Mouse (Mus musculus) MEL (cell line): Measurements from ENCODE around the gene Chd5. TPM values are rescaled to one million over a fixed set of nuclear protein-coding genes. Genes with fewer than 3 reads are reported as not detected.

Source experiments
- DNase-seq: peaks from one replicate; pipeline ENCODE4 v3.0.0; 2011; ENCODE audit warnings: low read depth, low spot score
- H3K27ac ChIP-seq: 2 replicates; pipeline ENCODE4 v1.5.1; 2012; ENCODE audit warnings: low read depth, mild to moderate bottlenecking, control low read depth, low read length, moderate library complexity; ENCODE audit not compliant: control insufficient read depth
- H3K27me3 ChIP-seq, 2 experiments: fragments of 150-350 bp in 1 of 2; sonication (generic) in 1 of 2; 2 replicates each; pipeline ENCODE4 v1.6.1; 2012; ENCODE audit warnings: low read length in 2 of 2, mild to moderate bottlenecking in 2 of 2, improper control_type of control experiment in 1 of 2, moderate library complexity in 1 of 2; ENCODE audit not compliant: insufficient read depth in 2 of 2, control insufficient read depth in 1 of 2
- H3K36me3 ChIP-seq, 2 experiments: 2 replicates each; pipeline ENCODE4 v1.6.1; 2012 to 2014; ENCODE audit warnings: low read length in 2 of 2, improper control_type of control experiment in 1 of 2, inconsistent platforms in 1 of 2, mild to moderate bottlenecking in 1 of 2; ENCODE audit not compliant: insufficient read depth in 2 of 2, control insufficient read depth in 1 of 2
- H3K4me1 ChIP-seq, 2 experiments: fragments of 150-350 bp in 1 of 2; sonication (generic) in 1 of 2; 2 replicates each; pipeline ENCODE4 v1.6.1; 2012; ENCODE audit warnings: low read length in 2 of 2, improper control_type of control experiment in 1 of 2, mild to moderate bottlenecking in 1 of 2; ENCODE audit not compliant: insufficient read depth in 2 of 2, control insufficient read depth in 1 of 2
- H3K4me3 ChIP-seq, 2 experiments: fragments of 150-350 bp in 1 of 2; sonication (generic) in 1 of 2; 2 replicates each; pipeline ENCODE4 v1.5.1; 2012; ENCODE audit warnings: low read depth in 2 of 2, low read length in 2 of 2, mild to moderate bottlenecking in 2 of 2, moderate library complexity in 2 of 2, control low read depth in 1 of 2, improper control_type of control experiment in 1 of 2; ENCODE audit not compliant: control insufficient read depth in 1 of 2, insufficient read depth in 1 of 2
- H3K79me2 ChIP-seq: 2 replicates; pipeline ENCODE4 v1.6.1; 2012; ENCODE audit warnings: mild to moderate bottlenecking, low read length, moderate library complexity; ENCODE audit not compliant: control insufficient read depth, poor library complexity, insufficient read depth
- H3K9ac ChIP-seq: 2 replicates; pipeline ENCODE4 v1.6.1; 2012; ENCODE audit warnings: low read depth, mild to moderate bottlenecking, control low read depth, low read length, moderate library complexity; ENCODE audit not compliant: control insufficient read depth, poor library complexity, severe bottlenecking
- H3K9me3 ChIP-seq: fragments of 150-350 bp; sonication (generic); replicated peaks from 2 replicates; pipeline ENCODE4 v1.6.1; 2012; ENCODE audit warnings: mild to moderate bottlenecking, low read length, improper control_type of control experiment, moderate library complexity; ENCODE audit not compliant: insufficient read depth
- BHLHE40 ChIP-seq: IDR thresholded peaks from 2 replicates; pipeline ENCODE4 v1.6.1; 2012; ENCODE audit warnings: low read depth, mild to moderate bottlenecking, inconsistent platforms, low read length, improper control_type of control experiment, borderline replicate concordance
- CHD1 ChIP-seq: IDR thresholded peaks from 2 replicates; pipeline ENCODE4 v1.6.1; 2012; ENCODE audit warnings: low read depth, mild to moderate bottlenecking, inconsistent platforms, low read length, improper control_type of control experiment
- CHD2 ChIP-seq: IDR thresholded peaks from 2 replicates; pipeline ENCODE4 v1.6.1; 2011; ENCODE audit warnings: low read length, improper control_type of control experiment
- CTCF ChIP-seq, 3 experiments: IDR thresholded peaks in 2 of 3; conservative IDR thresholded peaks in 1 of 3; 2 replicates each; pipeline ENCODE4 v1.5.1; 2011 to 2012; ENCODE audit warnings: low read length in 3 of 3, low read depth in 2 of 3, mild to moderate bottlenecking in 2 of 3, improper control_type of control experiment in 1 of 3, inconsistent platforms in 1 of 3, mixed read lengths in 1 of 3, moderate library complexity in 1 of 3; ENCODE audit not compliant: control insufficient read depth in 1 of 3, insufficient read depth in 1 of 3, poor library complexity in 1 of 3, severe bottlenecking in 1 of 3
- ELF1 ChIP-seq: IDR thresholded peaks from 2 replicates; pipeline ENCODE4 v1.6.1; 2014; ENCODE audit warnings: low read depth, mild to moderate bottlenecking, inconsistent platforms, low read length, improper control_type of control experiment, moderate library complexity
- ETS1 ChIP-seq: IDR thresholded peaks from 2 replicates; pipeline ENCODE4 v1.6.1; 2012; ENCODE audit warnings: low read depth, mild to moderate bottlenecking, inconsistent platforms, low read length, improper control_type of control experiment, moderate library complexity
- HCFC1 ChIP-seq: IDR thresholded peaks from 2 replicates; pipeline ENCODE4 v1.6.1; 2012; ENCODE audit warnings: low read depth, mild to moderate bottlenecking, inconsistent platforms, low read length, improper control_type of control experiment, moderate library complexity
- KAT2A ChIP-seq: conservative IDR thresholded peaks from 2 replicates; pipeline ENCODE4 v1.6.1; 2012; ENCODE audit warnings: low read depth, low read length, improper control_type of control experiment, inconsistent platforms
- MXI1 ChIP-seq: IDR thresholded peaks from 2 replicates; pipeline ENCODE4 v1.6.1; 2011; ENCODE audit warnings: mild to moderate bottlenecking, low read depth, low read length, improper control_type of control experiment
- MYC ChIP-seq: IDR thresholded peaks from 2 replicates; pipeline ENCODE4 v1.6.1; 2011; ENCODE audit warnings: low read depth, mild to moderate bottlenecking, low read length, improper control_type of control experiment, moderate library complexity
- NELFE ChIP-seq: IDR thresholded peaks from 2 replicates; pipeline ENCODE4 v1.6.1; 2011; ENCODE audit warnings: low read depth, low read length, improper control_type of control experiment
- NRF1 ChIP-seq: IDR thresholded peaks from 2 replicates; pipeline ENCODE4 v1.6.1; 2014; ENCODE audit warnings: low read depth, mild to moderate bottlenecking, inconsistent platforms, low read length, improper control_type of control experiment, moderate library complexity; ENCODE audit not compliant: poor library complexity, insufficient read depth, severe bottlenecking
- POLR2A ChIP-seq, 2 experiments: IDR thresholded peaks; 2 replicates each; pipeline ENCODE4 v1.6.1; 2011 to 2012; ENCODE audit warnings: low read length in 2 of 2, mild to moderate bottlenecking in 2 of 2, control low read depth in 1 of 2, improper control_type of control experiment in 1 of 2, low read depth in 1 of 2, moderate library complexity in 1 of 2; ENCODE audit not compliant: control insufficient read depth in 1 of 2, insufficient read depth in 1 of 2, poor library complexity in 1 of 2
- POLR2AphosphoS2 ChIP-seq: IDR thresholded peaks from 2 replicates; pipeline ENCODE4 v1.6.1; 2011; ENCODE audit warnings: low read length, improper control_type of control experiment
- POLR2AphosphoS5 ChIP-seq: IDR thresholded peaks from 2 replicates; pipeline ENCODE4 v1.6.1; 2012; ENCODE audit warnings: low read depth, borderline replicate concordance, mild to moderate bottlenecking, inconsistent platforms, low read length, moderate library complexity, mixed read lengths
- SIN3A ChIP-seq: IDR thresholded peaks from 2 replicates; pipeline ENCODE4 v1.6.1; 2012; ENCODE audit warnings: low read length, improper control_type of control experiment, inconsistent platforms
- TBP ChIP-seq: IDR thresholded peaks from 2 replicates; pipeline ENCODE4 v1.8.0; 2011; ENCODE audit warnings: low read depth, low read length, improper control_type of control experiment
- TCF12 ChIP-seq: IDR thresholded peaks from 2 replicates; pipeline ENCODE4 v1.6.1; 2014; ENCODE audit warnings: low read depth, mild to moderate bottlenecking, inconsistent platforms, low read length, improper control_type of control experiment, moderate library complexity
- UBTF ChIP-seq: IDR thresholded peaks from 2 replicates; pipeline ENCODE4 v1.6.1; 2012; ENCODE audit warnings: low read depth, mild to moderate bottlenecking, inconsistent platforms, low read length, improper control_type of control experiment, moderate library complexity, borderline replicate concordance; ENCODE audit not compliant: insufficient read depth
- USF1 ChIP-seq: IDR thresholded peaks from 2 replicates; pipeline ENCODE4 v1.6.1; 2014; ENCODE audit warnings: low read depth, mild to moderate bottlenecking, inconsistent platforms, low read length, improper control_type of control experiment, moderate library complexity
- polyA plus RNA-seq, 2 experiments: library from polyadenylated mRNA; stranded (reverse) in 1 of 2; unstranded in 1 of 2; fragments of >175 nt in 1 of 2; fragments of >200 nt in 1 of 2; gene quantifications; 2 replicates each; pipeline versions ENCODE4 v1.2.1 to v1.2.4; 2012; ENCODE audit warnings: low replicate concordance in 2 of 2, low read depth in 1 of 2; ENCODE audit not compliant: insufficient read length in 2 of 2, insufficient read depth in 1 of 2, missing spikeins in 1 of 2
- total RNA-seq: library from RNA; depleted of rRNA; stranded (reverse); fragments of 300-350 nt; gene quantifications from 2 replicates; pipeline ENCODE4 v1.2.3, GENCODE M21; 2012

Gene Chd5
- total and polyA plus RNA-seq, 3 experiments: 0.15 to 0.91 TPM; not detected in 1

GRCm38 (mm10) chr4:152296371-152296770 is 42.1 kb upstream of the Chd5 start:
- DNase-seq: no peak
- Histone ChIP-seq H3K27ac (peak overlapping the region; percentile 88), H3K79me2 (peaks cover 20% of the 10 kb centered on the region), H3K9me3 (no peaks in the 10 kb centered on the region), H3K9ac (peak overlapping the region; percentile 72), H3K36me3 (peaks cover 0 to 8% of the 10 kb centered on the region in 2 experiments; a peak in 1 of 4 replicates), H3K4me3 (peak overlapping the region; percentile 63 to 72), H3K27me3 (no peaks in the 10 kb centered on the region), H3K4me1 (peaks cover 4 to 14% of the 10 kb centered on the region in 2 experiments; a peak in 3 of 4 replicates)
- TF ChIP-seq HCFC1 (peak; percentile 18; the same call in 1 of the 2 replicates), MYC (0 out of 2 replicates have a peak, but pooled peaks have one; percentile 1), UBTF (no peak), MXI1 (peak; percentile 25; the same call in 1 of the 2 replicates), USF1 (no peak), KAT2A (0 out of 2 replicates have a peak, but pooled peaks have one; percentile 9), CHD1 (peak; percentile 95; the same call in 1 of the 2 replicates), BHLHE40 (no peak)

GRCm38 (mm10) chr4:152296874-152297861 is 41.3 kb upstream of the Chd5 start, which contains the start of gene Icmt:
Gene Icmt, plus strand, starts transcription at chr4:152297227.
- no peaks in the 10 kb centered on the region for H3K9me3 ChIP-seq
- H3K36me3 ChIP-seq: peaks cover 0 to 8% of the 10 kb centered on the region in 2 experiments; a peak in 1 of 4 replicates
- peak; percentile 99 for DNase-seq
- peak within 1 kb of the TSS; percentile 88 for H3K27ac ChIP-seq
- H3K4me1 ChIP-seq: peaks cover 4 to 14% of the 10 kb centered on the region in 2 experiments; a peak in 3 of 4 replicates
- peak within 1 kb of the TSS; percentile 72 to 86 for H3K4me3 ChIP-seq
- H3K9ac ChIP-seq: peak within 1 kb of the TSS; percentile 95
- no peaks in the 10 kb centered on the region for H3K27me3 ChIP-seq
- peaks cover 20% of the 10 kb centered on the region for H3K79me2 ChIP-seq
- TF ChIP-seq CTCF (IDR thresholded peaks at IDR 0.05 in 2 of 3, conservative IDR thresholded peaks at IDR 0.05 in 1 of 3; ENCODE audit: control insufficient read depth in 1 of 3, insufficient read depth in 1 of 3, low read depth in 2 of 3, low read length in 3 of 3, poor library complexity in 1 of 3, severe bottlenecking in 1 of 3) (no peak), POLR2AphosphoS5 (no peak), ELF1 (peak; percentile 100), NELFE (peak; percentile 86), NRF1 (peak; percentile 75), POLR2AphosphoS2 (peak; percentile 93), TCF12 (peak; percentile 54), MYC (no peak), ETS1 (no peak; the same call in 1 of the 2 replicates), TBP (0 out of 2 replicates have a peak, but pooled peaks have one; percentile 26), CHD2 (peak; percentile 97), SIN3A (peak; percentile 71), POLR2A (IDR thresholded peaks at IDR 0.05; ENCODE audit: control insufficient read depth in 1 of 2, insufficient read depth in 1 of 2, low read depth in 1 of 2, low read length in 2 of 2, poor library complexity in 1 of 2) (peak; percentile 80 to 96), MXI1 (peak; percentile 60), HCFC1 (peak; percentile 89), UBTF (0 out of 2 replicates have a peak, but pooled peaks have one; percentile 79)
